Mouse (Mus musculus): ENCODE data around the gene Clca3a1. TPM values are rescaled to one million over a fixed set of nuclear protein-coding genes. Genes with fewer than 3 reads are reported as not detected.

Gene Clca3a1
- polyA plus RNA-seq, 1 experiment from 2014 or later = 0.05 TPM

- no peak overlapping the region for H3K9ac ChIP-seq (ENCODE audit: low read length)
- no peak overlapping the region for H3K4me2 ChIP-seq (ENCODE audit: low read depth)
- DNase-seq (ENCODE audit: low spot score) (no peak), ATAC-seq (ENCODE audit: insufficient read depth, low FRiP score, low TSS enrichment) (no peak)
- WGBS = 92% methylated on average over 8 of the region's 8 CpGs
- peaks cover 17% of the 10 kb centered on the region for H3K4me1 ChIP-seq (ENCODE audit: control insufficient read depth, insufficient read depth, low read length)
- no peak overlapping the region for H3K4me3 ChIP-seq (ENCODE audit: low read depth, low read length)
- H3K27me3 ChIP-seq (ENCODE audit: control insufficient read depth, insufficient read depth, low read length) = no peaks in the 10 kb centered on the region
- H3K27ac ChIP-seq (ENCODE audit: low read depth, low read length) = no peak overlapping the region
- 0 out of 2 replicates have a peak, but pooled peaks cover 4% of the 10 kb centered on the region for H3K36me3 ChIP-seq (ENCODE audit: control insufficient read depth, insufficient read depth, low read length)
- no peaks in the 10 kb centered on the region for H3K9me3 ChIP-seq (ENCODE audit: control insufficient read depth, low read length)
Observed at GRCm38 (mm10) chr3:144714606-144715005, 46.2 kb downstream of the Clca3a1 start.

- Histone ChIP-seq H3K27me3 (ENCODE audit: control insufficient read depth, insufficient read depth, low read length) (no peaks in the 10 kb centered on the region), H3K4me3 (ENCODE audit: low read depth, low read length) (no peak overlapping the region), H3K9ac (ENCODE audit: low read length) (no peak overlapping the region), H3K27ac (ENCODE audit: low read depth, low read length) (no peak overlapping the region), H3K4me1 (ENCODE audit: control insufficient read depth, insufficient read depth, low read length) (peaks cover 17% of the 10 kb centered on the region), H3K36me3 (ENCODE audit: control insufficient read depth, insufficient read depth, low read length) (0 out of 2 replicates have a peak, but pooled peaks cover 4% of the 10 kb centered on the region), H3K9me3 (ENCODE audit: control insufficient read depth, low read length) (no peaks in the 10 kb centered on the region), H3K4me2 (ENCODE audit: low read depth) (no peak overlapping the region)
- DNase-seq (ENCODE audit: low spot score) (no peak), ATAC-seq (ENCODE audit: insufficient read depth, low FRiP score, low TSS enrichment) (no peak)
- WGBS = 84% methylated on average over 7 of the region's 7 CpGs
Observed at GRCm38 (mm10) chr3:144714126-144714525, 46.7 kb downstream of the Clca3a1 start.

GRCm38 (mm10) chr3:144711607-144712206, 49.1 kb downstream of the Clca3a1 start:
- H3K9me3 ChIP-seq (ENCODE audit: control insufficient read depth, low read length) = no peaks in the 10 kb centered on the region
- H3K4me2 ChIP-seq (ENCODE audit: low read depth) = no peak overlapping the region
- 0 out of 2 replicates have a peak, but pooled peaks cover 4% of the 10 kb centered on the region for H3K36me3 ChIP-seq (ENCODE audit: control insufficient read depth, insufficient read depth, low read length)
- WGBS = 87% methylated on average over 6 of the region's 6 CpGs
- no peak overlapping the region for H3K9ac ChIP-seq (ENCODE audit: low read length)
- no peak overlapping the region for H3K27ac ChIP-seq (ENCODE audit: low read depth, low read length)
- H3K4me3 ChIP-seq (ENCODE audit: low read depth, low read length) = no peak overlapping the region
- no peak for ATAC-seq (ENCODE audit: insufficient read depth, low FRiP score, low TSS enrichment)
- peaks cover 5% of the 10 kb centered on the region; the same call in 1 of the 2 replicates for H3K4me1 ChIP-seq (ENCODE audit: control insufficient read depth, insufficient read depth, low read length)
- no peak for DNase-seq (ENCODE audit: low spot score)
- H3K27me3 ChIP-seq (ENCODE audit: control insufficient read depth, insufficient read depth, low read length) = no peaks in the 10 kb centered on the region

- no peak overlapping the region for H3K4me2 ChIP-seq (ENCODE audit: low read depth)
- no peak overlapping the region for H3K4me3 ChIP-seq (ENCODE audit: low read depth, low read length)
- H3K9ac ChIP-seq (ENCODE audit: low read length) = no peak overlapping the region
- DNase-seq (ENCODE audit: low spot score) (no peak), ATAC-seq (ENCODE audit: insufficient read depth, low FRiP score, low TSS enrichment) (no peak)
- H3K4me1 ChIP-seq (ENCODE audit: control insufficient read depth, insufficient read depth, low read length) = no peaks in the 10 kb centered on the region
- H3K27ac ChIP-seq (ENCODE audit: low read depth, low read length) = no peak overlapping the region
- no peaks in the 10 kb centered on the region for H3K27me3 ChIP-seq (ENCODE audit: control insufficient read depth, insufficient read depth, low read length)
- no peaks in the 10 kb centered on the region for H3K9me3 ChIP-seq (ENCODE audit: control insufficient read depth, low read length)
- 93% methylated on average over 5 of the region's 5 CpGs for WGBS
- 0 out of 2 replicates have a peak, but pooled peaks cover 4% of the 10 kb centered on the region for H3K36me3 ChIP-seq (ENCODE audit: control insufficient read depth, insufficient read depth, low read length)
Observed at GRCm38 (mm10) chr3:144708612-144709011, 52.2 kb downstream of the Clca3a1 start.

GRCm38 (mm10) chr3:144703959-144704358, 56.8 kb downstream of the Clca3a1 start:
- Histone ChIP-seq H3K36me3 (ENCODE audit: control insufficient read depth, insufficient read depth, low read length) (peaks cover 2% of the 10 kb centered on the region; the same call in 1 of the 2 replicates), H3K27ac (ENCODE audit: low read depth, low read length) (no peak overlapping the region), H3K4me3 (ENCODE audit: low read depth, low read length) (no peak overlapping the region), H3K4me1 (ENCODE audit: control insufficient read depth, insufficient read depth, low read length) (no peaks in the 10 kb centered on the region), H3K27me3 (ENCODE audit: control insufficient read depth, insufficient read depth, low read length) (no peaks in the 10 kb centered on the region), H3K9ac (ENCODE audit: low read length) (no peak overlapping the region), H3K9me3 (ENCODE audit: control insufficient read depth, low read length) (no peaks in the 10 kb centered on the region), H3K4me2 (ENCODE audit: low read depth) (no peak overlapping the region)
- no peak for DNase-seq (ENCODE audit: low spot score)
- WGBS = 91% methylated on average over 6 of the region's 6 CpGs
- ATAC-seq (ENCODE audit: insufficient read depth, low FRiP score, low TSS enrichment) = no peak

GRCm38 (mm10) chr3:144698790-144699433, 61.9 kb downstream of the Clca3a1 start:
- Histone ChIP-seq H3K27me3 (ENCODE audit: control insufficient read depth, insufficient read depth, low read length) (no peaks in the 10 kb centered on the region), H3K4me1 (ENCODE audit: control insufficient read depth, insufficient read depth, low read length) (no peaks in the 10 kb centered on the region), H3K4me2 (ENCODE audit: low read depth) (no peak overlapping the region), H3K27ac (ENCODE audit: low read depth, low read length) (no peak overlapping the region), H3K9ac (ENCODE audit: low read length) (no peak overlapping the region), H3K4me3 (ENCODE audit: low read depth, low read length) (no peak overlapping the region), H3K36me3 (ENCODE audit: control insufficient read depth, insufficient read depth, low read length) (peaks cover 9% of the 10 kb centered on the region), H3K9me3 (ENCODE audit: control insufficient read depth, low read length) (no peaks in the 10 kb centered on the region)
- WGBS = 91% methylated on average over 5 of the region's 5 CpGs
- DNase-seq (ENCODE audit: low spot score) = no peak
- ATAC-seq (ENCODE audit: insufficient read depth, low FRiP score, low TSS enrichment) = no peak

- no peaks in the 10 kb centered on the region for H3K4me1 ChIP-seq (ENCODE audit: control insufficient read depth, insufficient read depth, low read length)
- H3K4me3 ChIP-seq (ENCODE audit: low read depth, low read length) = no peak overlapping the region
- DNase-seq (ENCODE audit: low spot score) = no peak
- H3K9ac ChIP-seq (ENCODE audit: low read length) = no peak overlapping the region
- no peaks in the 10 kb centered on the region for H3K9me3 ChIP-seq (ENCODE audit: control insufficient read depth, low read length)
- H3K27me3 ChIP-seq (ENCODE audit: control insufficient read depth, insufficient read depth, low read length) = no peaks in the 10 kb centered on the region
- no peak for ATAC-seq (ENCODE audit: insufficient read depth, low FRiP score, low TSS enrichment)
- no peak overlapping the region for H3K27ac ChIP-seq (ENCODE audit: low read depth, low read length)
- no peak overlapping the region for H3K4me2 ChIP-seq (ENCODE audit: low read depth)
- WGBS = 93% methylated on average over 3 of the region's 3 CpGs
- peaks cover 13% of the 10 kb centered on the region for H3K36me3 ChIP-seq (ENCODE audit: control insufficient read depth, insufficient read depth, low read length)
Observed at GRCm38 (mm10) chr3:144697942-144698341, 62.8 kb downstream of the Clca3a1 start.

GRCm38 (mm10) chr3:144697154-144697553, 63.6 kb downstream of the Clca3a1 start:
- peaks cover 13% of the 10 kb centered on the region for H3K36me3 ChIP-seq (ENCODE audit: control insufficient read depth, insufficient read depth, low read length)
- DNase-seq (ENCODE audit: low spot score) = no peak
- no peak for ATAC-seq (ENCODE audit: insufficient read depth, low FRiP score, low TSS enrichment)
- H3K27me3 ChIP-seq (ENCODE audit: control insufficient read depth, insufficient read depth, low read length) = no peaks in the 10 kb centered on the region
- no peaks in the 10 kb centered on the region for H3K4me1 ChIP-seq (ENCODE audit: control insufficient read depth, insufficient read depth, low read length)
- no peak overlapping the region for H3K9ac ChIP-seq (ENCODE audit: low read length)
- H3K4me2 ChIP-seq (ENCODE audit: low read depth) = no peak overlapping the region
- H3K9me3 ChIP-seq (ENCODE audit: control insufficient read depth, low read length) = no peaks in the 10 kb centered on the region
- 81% methylated on average over 5 of the region's 5 CpGs for WGBS
- no peak overlapping the region for H3K27ac ChIP-seq (ENCODE audit: low read depth, low read length)
- H3K4me3 ChIP-seq (ENCODE audit: low read depth, low read length) = no peak overlapping the region

- no peak overlapping the region for H3K4me2 ChIP-seq (ENCODE audit: low read depth)
- WGBS = 91% methylated on average over 7 of the region's 7 CpGs
- no peaks in the 10 kb centered on the region for H3K4me1 ChIP-seq (ENCODE audit: control insufficient read depth, insufficient read depth, low read length)
- no peak overlapping the region for H3K9ac ChIP-seq (ENCODE audit: low read length)
- no peak overlapping the region for H3K4me3 ChIP-seq (ENCODE audit: low read depth, low read length)
- no peak overlapping the region for H3K27ac ChIP-seq (ENCODE audit: low read depth, low read length)
- ATAC-seq (ENCODE audit: insufficient read depth, low FRiP score, low TSS enrichment) (no peak), DNase-seq (ENCODE audit: low spot score) (no peak)
- H3K9me3 ChIP-seq (ENCODE audit: control insufficient read depth, low read length) = no peaks in the 10 kb centered on the region
- peaks cover 11% of the 10 kb centered on the region for H3K36me3 ChIP-seq (ENCODE audit: control insufficient read depth, insufficient read depth, low read length)
- H3K27me3 ChIP-seq (ENCODE audit: control insufficient read depth, insufficient read depth, low read length) = no peaks in the 10 kb centered on the region
Observed at GRCm38 (mm10) chr3:144694941-144695340, 65.8 kb downstream of the Clca3a1 start.
